Mouse (Mus musculus): ENCODE measurements around the gene Gprin1. TPM values are rescaled to one million over a fixed set of nuclear protein-coding genes. Genes with fewer than 3 reads are reported as not detected.

Gprin1 gene
- total RNA-seq, 1 experiment from 2014 or later = not detected

GRCm38 (mm10) chr13:54691737-54692136, 57.9 kb downstream of the Gprin1 start:
- ATAC-seq (replicated peaks; ENCODE audit: insufficient number of reproducible peaks, low FRiP score, low TSS enrichment, poor library complexity, severe bottlenecking) = no peak

DNA sequence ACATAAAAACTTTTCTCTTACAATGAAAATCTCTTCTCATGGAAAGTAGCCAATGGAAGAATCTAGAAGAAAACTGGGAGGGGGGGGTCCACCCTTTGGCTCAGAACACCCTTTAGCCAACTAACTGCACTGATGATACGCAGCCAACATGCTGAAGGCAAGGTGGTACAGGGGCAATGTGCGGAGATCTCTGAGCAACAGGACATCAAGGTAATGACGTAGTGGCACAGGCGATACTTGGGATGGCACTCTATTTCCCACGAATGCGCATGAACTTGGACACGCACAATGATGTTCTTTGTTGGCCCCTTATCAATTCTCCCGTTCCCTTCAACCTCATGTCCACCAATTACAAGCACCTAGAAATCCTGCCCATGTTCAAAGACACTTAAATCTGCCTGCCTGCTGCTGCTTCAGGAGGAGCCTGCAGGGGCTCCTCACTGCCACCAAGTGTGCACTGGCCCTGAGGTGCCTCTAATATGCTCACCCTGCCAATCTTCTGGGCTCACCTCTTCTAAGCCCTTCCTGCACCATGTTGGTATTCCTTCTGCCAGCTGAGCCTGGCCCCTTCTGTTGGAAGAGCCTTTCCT, 59.4 kb downstream of the Gprin1 start:
- no peak for ATAC-seq (replicated peaks; ENCODE audit: insufficient number of reproducible peaks, low FRiP score, low TSS enrichment, poor library complexity, severe bottlenecking)

DNA sequence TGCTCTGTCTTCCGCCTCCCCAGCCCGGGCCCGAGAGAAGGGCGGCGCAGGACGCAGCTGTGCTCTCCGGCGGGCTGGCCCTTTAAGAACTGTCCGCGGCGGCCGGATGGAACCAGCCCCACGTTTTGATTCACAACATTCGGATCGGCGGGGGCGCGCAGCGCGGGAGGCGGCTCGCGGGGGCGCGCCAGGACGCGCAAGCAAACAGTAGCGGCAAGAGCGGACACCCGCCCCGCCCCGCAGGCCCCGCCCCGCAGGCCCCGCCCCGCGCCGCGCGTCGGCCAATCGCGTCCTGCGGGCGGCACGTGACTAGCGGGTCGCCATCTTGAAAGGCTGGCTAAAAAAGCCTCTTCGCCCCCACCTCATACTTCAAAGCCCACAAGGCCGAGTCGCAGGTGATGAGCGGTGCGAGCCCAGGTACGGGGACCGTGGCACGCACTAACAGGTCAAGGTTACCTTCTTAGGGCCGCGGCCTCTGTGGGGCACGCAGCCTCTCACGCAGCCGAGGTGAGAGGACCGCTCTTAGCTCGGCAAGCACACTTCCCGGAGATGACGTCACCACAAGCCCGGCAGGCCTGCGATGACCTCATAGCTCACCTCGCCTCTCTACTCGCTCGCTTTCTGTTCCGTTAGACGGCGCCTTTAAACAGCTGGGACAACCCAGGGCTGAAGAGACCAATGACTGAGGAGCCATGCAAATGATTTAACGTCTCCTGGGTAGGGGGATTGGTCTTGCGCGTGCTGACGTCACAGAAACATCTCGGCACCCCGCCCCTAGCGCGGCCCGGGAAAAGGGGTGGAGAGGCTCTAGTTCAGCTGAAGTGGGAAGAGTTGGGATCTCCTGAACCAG, 61.9 kb downstream of the Gprin1 start:
- ATAC-seq (replicated peaks; ENCODE audit: insufficient number of reproducible peaks, low FRiP score, low TSS enrichment, poor library complexity, severe bottlenecking) = peak; percentile 67

DNA sequence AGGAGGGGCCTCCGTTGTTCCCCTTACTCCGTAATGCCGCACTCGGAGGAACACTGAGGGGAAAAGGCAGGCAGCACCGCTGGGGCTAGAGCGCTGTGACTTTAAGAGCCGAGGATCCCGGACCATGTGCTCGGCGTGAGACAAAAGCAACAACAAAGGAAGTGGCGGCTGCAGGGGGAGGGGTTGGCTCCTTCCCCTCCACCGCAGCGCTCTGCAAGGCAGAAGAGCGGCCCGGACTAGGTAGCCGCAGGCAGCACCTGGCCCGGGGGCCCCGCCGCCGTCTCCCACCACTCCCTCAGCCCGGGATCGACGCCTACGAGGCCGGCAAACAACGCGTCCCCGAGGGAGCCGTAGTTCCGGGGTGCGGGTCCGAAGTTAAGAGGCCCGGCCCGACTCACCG, 62.6 kb downstream of the Gprin1 start:
- ATAC-seq (replicated peaks; ENCODE audit: insufficient number of reproducible peaks, low FRiP score, low TSS enrichment, poor library complexity, severe bottlenecking) = peak; percentile 59

Other genes with a start within 250 kb of the Gprin1 start
- 12.8 to 21.2 TPM (median 19.7 TPM) in 3 replicates for gene Simc1, start 246.1 kb downstream of the Gprin1 start, total RNA-seq (2017)
- 34.5 to 44.1 TPM (median 38.3 TPM) in 3 replicates for gene 4833439L19Rik, start 184.4 kb downstream of the Gprin1 start, total RNA-seq (2017)
- gene Arl10, start 174.9 kb downstream of the Gprin1 start, total RNA-seq (2017) = 8.7 to 27.2 TPM (median 9.5 TPM) in 3 replicates
- gene Nop16, start 159.8 kb downstream of the Gprin1 start, total RNA-seq (2017) = 8.6 to 17.2 TPM (median 16.5 TPM) in 3 replicates
- 22.4 to 36.2 TPM (median 28.0 TPM) in 3 replicates for gene Higd2a, start 159.7 kb downstream of the Gprin1 start, total RNA-seq (2017)
- gene Cltb, start 138.5 kb downstream of the Gprin1 start, total RNA-seq (2017) = 19.8 to 45.0 TPM (median 35.6 TPM) in 3 replicates
- 33.8 to 63.9 TPM (median 38.3 TPM) in 3 replicates for gene Faf2, start 128.1 kb downstream of the Gprin1 start, total RNA-seq (2017)
- 17.1 to 52.7 TPM (median 36.1 TPM) in 3 replicates for gene Rnf44, start 56.0 kb downstream of the Gprin1 start, total RNA-seq (2017)
- gene Cdhr2, start 48.4 kb downstream of the Gprin1 start, total RNA-seq (2017) = 0.10 TPM in 1 of 3 replicates, not detected in the others
- gene Sncb, start 16.7 kb upstream of the Gprin1 start, total RNA-seq (2017) = not detected in 3 replicates
- gene Eif4e1b, start 34.1 kb upstream of the Gprin1 start, total RNA-seq (2017) = not detected in 3 replicates
- 6.9 to 18.5 TPM (median 8.1 TPM) in 3 replicates for gene Tspan17, start 39.5 kb upstream of the Gprin1 start, total RNA-seq (2017)
- gene Unc5a, start 199.5 kb upstream of the Gprin1 start, total RNA-seq (2017) = 3.3 to 6.8 TPM in 2 of 3 replicates, not detected in the other